Mouse (Mus musculus): ENCODE measurements around the gene Tmed2.
"Not testable (repeated sequence)": the region's sequence is repeated elsewhere in the genome, so short reads cannot be mapped to it uniquely, and the experiment has no call there.

Gene Tmed2

GRCm38 (mm10) chr5:124578633-124579317 is 38.3 kb downstream of the Tmed2 start, which contains the start of the genes Eif2b1 and Gtf2h3:
Eif2b1 (minus strand) TSS chr5:124579131.
Gtf2h3 (plus strand) TSS chr5:124579140.
- peak; percentile 97 for DNase-seq (ENCODE audit: low read depth)

- no peak for DNase-seq (ENCODE audit: low read depth)
Observed at GRCm38 (mm10) chr5:124582515-124582914, 42.0 kb downstream of the Tmed2 start.

- no peak for DNase-seq (ENCODE audit: low read depth)
Observed at GRCm38 (mm10) chr5:124592768-124593167, 52.3 kb downstream of the Tmed2 start.

GRCm38 (mm10) chr5:124598224-124599174 is 58.0 kb downstream of the Tmed2 start:
- DNase-seq (ENCODE audit: low read depth), result peak; percentile 86

GRCm38 (mm10) chr5:124599726-124600125 is 59.2 kb downstream of the Tmed2 start:
- DNase-seq (ENCODE audit: low read depth), result not testable (repeated sequence)

Data from induced T-regulatory cell, adult 2 months (primary cell).